Mouse (Mus musculus): ENCODE results near the gene Il19. TPM values are rescaled to one million over a fixed set of nuclear protein-coding genes. Genes with fewer than 3 reads are reported as not detected.
A peak's percentile ranks its signal among the peaks of the same experiment; 100 is the strongest.

The Il19 gene
- polyA plus RNA-seq, 1 experiment from 2014 or later, result not detected

DNA sequence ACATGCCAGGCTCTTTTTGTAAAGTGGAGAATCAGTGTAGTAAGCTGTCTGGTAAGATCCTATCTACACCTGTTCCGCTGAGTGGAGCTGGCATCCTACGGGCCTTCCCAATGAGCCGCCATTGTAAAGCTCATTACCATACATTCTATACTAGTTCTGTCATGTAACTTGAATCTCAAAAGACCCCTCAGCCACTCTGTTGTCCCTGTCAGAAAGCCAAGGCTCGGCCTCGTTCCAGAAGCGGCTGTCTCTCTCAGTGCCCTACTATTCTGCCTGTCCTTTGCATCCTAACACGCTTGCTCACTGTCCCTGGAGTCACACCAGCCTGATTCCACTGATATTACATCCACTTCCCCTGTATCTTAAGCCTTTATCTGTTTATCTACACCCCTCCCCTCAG, 1.7 kb downstream of the Il19 start:
- no peak for ATAC-seq (ENCODE audit: insufficient number of reproducible peaks, low FRiP score, low TSS enrichment, low read depth)
- no peak overlapping the region for H3K4me2 ChIP-seq (ENCODE audit: low read depth, severe bottlenecking)
- no peaks in the 10 kb centered on the region for H3K27me3 ChIP-seq (ENCODE audit: control insufficient read depth, insufficient read depth, low read length)
- H3K9me3 ChIP-seq (ENCODE audit: control insufficient read depth, low read length), result no peaks in the 10 kb centered on the region
- no peaks in the 10 kb centered on the region for H3K36me3 ChIP-seq (ENCODE audit: control insufficient read depth, insufficient read depth, low read length)
- H3K9ac ChIP-seq (ENCODE audit: low read length), result no peak overlapping the region
- no peak overlapping the region for H3K4me3 ChIP-seq (ENCODE audit: low read depth, low read length)
- no peak overlapping the region for H3K27ac ChIP-seq (replicated peaks; ENCODE audit: low read depth, low read length)
- no peak for DNase-seq (ENCODE audit: low spot score)
- WGBS, result 88% methylated on average over 7 of the region's 7 CpGs
- peaks cover 7% of the 10 kb centered on the region for H3K4me1 ChIP-seq (ENCODE audit: control insufficient read depth, insufficient read depth, low read length)

DNA sequence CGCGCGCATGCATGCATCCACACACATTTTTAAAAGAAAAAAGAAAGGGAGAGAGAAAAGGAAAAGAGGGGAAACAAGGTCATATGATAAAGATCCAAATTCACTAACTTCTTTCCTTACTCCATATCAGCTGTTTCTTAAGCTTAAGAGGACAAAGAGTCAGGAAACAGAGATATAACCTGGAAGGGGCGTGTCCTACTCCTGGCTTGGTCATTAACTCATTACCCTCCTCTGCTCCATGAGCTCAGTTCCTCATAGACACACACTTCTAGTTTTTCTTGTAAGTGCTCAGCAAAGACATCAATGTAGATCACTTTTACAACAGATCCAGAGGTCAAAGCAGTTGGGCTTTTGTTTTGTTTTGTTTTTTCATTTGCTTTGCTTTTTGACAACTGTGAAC, 2.7 kb downstream of the Il19 start:
- no peak for DNase-seq (ENCODE audit: low spot score)
- Histone ChIP-seq H3K27me3 (ENCODE audit: control insufficient read depth, insufficient read depth, low read length) (no peaks in the 10 kb centered on the region), H3K9ac (ENCODE audit: low read length) (no peak overlapping the region), H3K4me3 (ENCODE audit: low read depth, low read length) (no peak overlapping the region), H3K27ac (replicated peaks; ENCODE audit: low read depth, low read length) (no peak overlapping the region), H3K36me3 (ENCODE audit: control insufficient read depth, insufficient read depth, low read length) (no peaks in the 10 kb centered on the region), H3K4me2 (ENCODE audit: low read depth, severe bottlenecking) (no peak overlapping the region), H3K4me1 (ENCODE audit: control insufficient read depth, insufficient read depth, low read length) (peaks cover 6% of the 10 kb centered on the region), H3K9me3 (ENCODE audit: control insufficient read depth, low read length) (no peaks in the 10 kb centered on the region)
- 82% methylated on average over 4 of the region's 4 CpGs for WGBS
- ATAC-seq (ENCODE audit: insufficient number of reproducible peaks, low FRiP score, low TSS enrichment, low read depth), result no peak

DNA sequence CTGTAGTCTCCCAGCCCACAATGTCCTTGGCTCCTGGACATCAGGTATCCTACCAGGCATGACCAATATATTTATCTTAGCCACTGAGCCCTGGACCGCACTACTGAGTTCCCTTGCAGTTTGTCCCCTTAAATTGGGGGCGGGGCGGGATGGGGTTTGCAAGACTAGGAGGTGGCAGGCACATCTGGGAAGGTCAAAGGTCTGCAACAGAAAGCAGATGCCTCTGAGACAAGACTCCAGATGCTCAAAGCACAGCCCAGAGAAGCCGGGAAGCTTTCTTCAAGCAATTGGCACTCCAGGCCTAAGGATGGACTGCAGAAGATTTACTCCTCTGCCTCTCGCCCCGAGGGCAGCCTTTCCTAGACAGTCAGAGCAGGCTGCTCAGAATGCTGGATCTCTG, 3.6 kb downstream of the Il19 start:
- Histone ChIP-seq H3K9me3 (ENCODE audit: control insufficient read depth, low read length) (no peaks in the 10 kb centered on the region), H3K27me3 (ENCODE audit: control insufficient read depth, insufficient read depth, low read length) (no peaks in the 10 kb centered on the region), H3K4me1 (ENCODE audit: control insufficient read depth, insufficient read depth, low read length) (no peaks in the 10 kb centered on the region; the same call in none of the 2 replicates), H3K36me3 (ENCODE audit: control insufficient read depth, insufficient read depth, low read length) (no peaks in the 10 kb centered on the region), H3K27ac (replicated peaks; ENCODE audit: low read depth, low read length) (no peak overlapping the region), H3K9ac (ENCODE audit: low read length) (no peak overlapping the region), H3K4me3 (ENCODE audit: low read depth, low read length) (no peak overlapping the region), H3K4me2 (ENCODE audit: low read depth, severe bottlenecking) (no peak overlapping the region)
- WGBS, result 5% methylated on average over 6 of the region's 6 CpGs
- ATAC-seq (ENCODE audit: insufficient number of reproducible peaks, low FRiP score, low TSS enrichment, low read depth) (no peak), DNase-seq (ENCODE audit: low spot score) (peak; percentile 59)

DNA sequence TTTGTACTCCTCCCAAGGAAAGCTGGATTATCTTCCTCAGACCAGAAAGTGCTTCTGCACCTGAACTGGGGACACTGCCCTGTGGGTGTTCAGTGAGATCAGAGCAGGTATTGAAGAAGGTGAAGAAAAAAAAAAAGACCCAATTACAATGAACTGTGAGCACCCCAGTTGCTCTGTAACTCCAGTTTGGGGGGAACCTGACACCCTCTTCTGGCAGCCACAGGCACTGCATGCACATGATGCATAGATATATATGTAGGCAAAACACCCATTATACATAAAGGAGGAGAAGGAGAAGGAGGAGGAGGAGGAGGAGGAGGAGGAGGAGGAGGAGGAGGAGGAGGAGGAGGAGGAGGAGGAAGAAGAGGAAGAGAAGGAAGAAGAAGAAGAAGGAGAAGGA, 13.4 kb downstream of the Il19 start:
- ATAC-seq (ENCODE audit: insufficient number of reproducible peaks, low FRiP score, low TSS enrichment, low read depth), result no peak
- Histone ChIP-seq H3K4me2 (ENCODE audit: low read depth, severe bottlenecking) (no peak overlapping the region), H3K36me3 (ENCODE audit: control insufficient read depth, insufficient read depth, low read length) (no peaks in the 10 kb centered on the region), H3K27ac (replicated peaks; ENCODE audit: low read depth, low read length) (no peak overlapping the region), H3K9me3 (ENCODE audit: control insufficient read depth, low read length) (no peaks in the 10 kb centered on the region), H3K4me3 (ENCODE audit: low read depth, low read length) (no peak overlapping the region), H3K4me1 (ENCODE audit: control insufficient read depth, insufficient read depth, low read length) (no peaks in the 10 kb centered on the region), H3K9ac (ENCODE audit: low read length) (no peak overlapping the region), H3K27me3 (ENCODE audit: control insufficient read depth, insufficient read depth, low read length) (no peaks in the 10 kb centered on the region)
- no peak for DNase-seq (ENCODE audit: low spot score)

DNA sequence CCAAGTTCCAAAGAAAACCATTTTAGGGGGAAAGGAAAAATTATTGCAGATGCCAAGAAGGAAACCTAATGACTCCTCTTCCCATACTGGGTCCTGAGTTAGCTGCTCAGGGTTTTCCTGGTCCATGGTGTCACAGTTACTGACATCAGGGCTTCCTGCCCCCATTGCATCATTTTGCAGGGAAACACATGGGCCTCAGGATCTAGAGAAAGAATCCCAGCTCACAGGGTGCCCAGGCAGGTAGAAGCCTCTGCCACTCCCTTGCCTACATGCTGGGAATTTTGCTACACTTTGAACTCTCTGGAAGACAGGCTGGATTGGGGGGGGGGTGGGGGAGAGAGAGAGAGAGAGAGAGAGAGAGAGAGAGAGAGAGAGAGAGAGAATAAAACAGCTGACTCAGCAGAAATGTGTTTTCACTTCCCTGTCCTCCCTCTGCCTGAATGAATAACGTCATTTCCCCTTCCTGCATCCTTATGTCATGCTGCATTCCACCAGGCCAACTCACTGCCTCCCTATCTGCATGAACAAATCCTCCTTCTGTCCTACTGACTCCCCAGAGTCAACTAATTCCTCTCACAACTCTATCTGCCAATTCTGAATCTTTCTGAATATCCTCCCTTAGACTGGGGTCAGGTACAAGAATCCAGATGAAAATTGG, 21.5 kb downstream of the Il19 start:
- 16% methylated on average over 1 of the region's 1 CpGs for WGBS
- Histone ChIP-seq H3K27me3 (ENCODE audit: control insufficient read depth, insufficient read depth, low read length) (no peaks in the 10 kb centered on the region), H3K9ac (ENCODE audit: low read length) (no peak overlapping the region), H3K4me1 (ENCODE audit: control insufficient read depth, insufficient read depth, low read length) (no peaks in the 10 kb centered on the region), H3K36me3 (ENCODE audit: control insufficient read depth, insufficient read depth, low read length) (no peaks in the 10 kb centered on the region), H3K4me2 (ENCODE audit: low read depth, severe bottlenecking) (no peak overlapping the region), H3K4me3 (ENCODE audit: low read depth, low read length) (no peak overlapping the region), H3K27ac (replicated peaks; ENCODE audit: low read depth, low read length) (no peak overlapping the region), H3K9me3 (ENCODE audit: control insufficient read depth, low read length) (no peaks in the 10 kb centered on the region)
- ATAC-seq (ENCODE audit: insufficient number of reproducible peaks, low FRiP score, low TSS enrichment, low read depth) (no peak), DNase-seq (ENCODE audit: low spot score) (no peak)

DNA sequence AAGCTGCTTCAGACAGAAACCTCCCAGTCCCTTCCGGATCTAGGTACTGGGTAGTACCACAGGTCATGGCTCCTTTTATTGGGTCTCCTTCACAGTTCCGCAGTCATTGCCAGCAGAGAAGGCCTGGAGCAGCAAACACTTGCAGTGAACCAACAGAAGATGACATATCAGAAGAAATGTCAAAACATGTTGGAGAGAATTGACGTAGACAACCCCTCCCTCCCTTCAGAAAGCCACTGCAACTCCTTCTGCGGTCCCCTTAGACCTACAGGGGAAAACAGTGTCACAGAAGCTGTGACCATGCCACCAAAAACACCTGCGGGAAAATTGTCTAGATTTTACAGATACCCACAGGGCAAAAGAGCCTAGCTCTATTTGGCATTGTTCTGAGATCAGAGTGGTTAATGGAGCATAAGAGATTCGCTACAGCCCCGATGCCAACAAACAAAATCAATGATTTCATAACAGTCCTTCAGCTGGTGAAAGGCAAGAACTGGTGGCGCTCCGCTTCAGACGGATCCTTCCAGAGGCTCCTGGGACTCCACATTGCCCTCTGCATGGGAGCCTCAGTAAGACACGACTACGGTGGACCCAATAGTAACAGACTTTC, 28.4 kb downstream of the Il19 start, which contains the start of gene Il20:
Il20 (minus strand) TSS at position 51 of the 610 bp plus-strand sequence.
- H3K4me3 ChIP-seq (ENCODE audit: low read depth, low read length), result no peak within 1 kb of the TSS
- no peak within 1 kb of the TSS for H3K4me2 ChIP-seq (ENCODE audit: low read depth, severe bottlenecking)
- ATAC-seq (ENCODE audit: insufficient number of reproducible peaks, low FRiP score, low TSS enrichment, low read depth) (no peak), DNase-seq (ENCODE audit: low spot score) (no peak)
- H3K4me1 ChIP-seq (ENCODE audit: control insufficient read depth, insufficient read depth, low read length), result no peaks in the 10 kb centered on the region
- no peaks in the 10 kb centered on the region for H3K27me3 ChIP-seq (ENCODE audit: control insufficient read depth, insufficient read depth, low read length)
- H3K36me3 ChIP-seq (ENCODE audit: control insufficient read depth, insufficient read depth, low read length), result no peaks in the 10 kb centered on the region
- WGBS, result 91% methylated on average over 12 of the region's 12 CpGs
- no peaks in the 10 kb centered on the region for H3K9me3 ChIP-seq (ENCODE audit: control insufficient read depth, low read length)
- H3K27ac ChIP-seq (replicated peaks; ENCODE audit: low read depth, low read length), result no peak within 1 kb of the TSS
- no peak within 1 kb of the TSS for H3K9ac ChIP-seq (ENCODE audit: low read length)

DNA sequence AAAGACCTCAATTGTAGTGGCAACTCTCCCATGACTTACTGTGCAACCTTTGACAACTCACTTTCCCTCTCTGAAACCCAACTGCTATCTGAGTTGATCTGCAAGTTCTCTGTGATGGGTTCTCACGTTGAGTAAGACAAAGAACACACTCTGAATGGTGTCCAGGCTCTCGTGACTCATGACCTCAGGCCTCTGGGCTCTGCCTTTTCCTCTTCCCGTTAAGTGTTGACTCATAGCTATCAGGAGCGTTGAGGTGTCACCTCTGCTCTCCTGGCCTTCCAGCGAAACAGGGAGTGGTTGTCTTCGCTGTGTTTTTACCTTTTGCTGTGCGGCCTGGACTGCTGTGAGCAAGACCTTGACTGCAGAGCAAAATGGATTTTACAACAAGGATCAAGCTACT, 37.4 kb downstream of the Il19 start:
- Histone ChIP-seq H3K9ac (ENCODE audit: low read length) (no peak overlapping the region), H3K27me3 (ENCODE audit: control insufficient read depth, insufficient read depth, low read length) (no peaks in the 10 kb centered on the region), H3K9me3 (ENCODE audit: control insufficient read depth, low read length) (no peaks in the 10 kb centered on the region), H3K4me1 (ENCODE audit: control insufficient read depth, insufficient read depth, low read length) (no peaks in the 10 kb centered on the region), H3K4me3 (ENCODE audit: low read depth, low read length) (no peak overlapping the region), H3K36me3 (ENCODE audit: control insufficient read depth, insufficient read depth, low read length) (no peaks in the 10 kb centered on the region), H3K4me2 (ENCODE audit: low read depth, severe bottlenecking) (no peak overlapping the region), H3K27ac (replicated peaks; ENCODE audit: low read depth, low read length) (no peak overlapping the region)
- no peak for ATAC-seq (ENCODE audit: insufficient number of reproducible peaks, low FRiP score, low TSS enrichment, low read depth)
- 87% methylated on average over 7 of the region's 7 CpGs for WGBS
- no peak for DNase-seq (ENCODE audit: low spot score)

DNA sequence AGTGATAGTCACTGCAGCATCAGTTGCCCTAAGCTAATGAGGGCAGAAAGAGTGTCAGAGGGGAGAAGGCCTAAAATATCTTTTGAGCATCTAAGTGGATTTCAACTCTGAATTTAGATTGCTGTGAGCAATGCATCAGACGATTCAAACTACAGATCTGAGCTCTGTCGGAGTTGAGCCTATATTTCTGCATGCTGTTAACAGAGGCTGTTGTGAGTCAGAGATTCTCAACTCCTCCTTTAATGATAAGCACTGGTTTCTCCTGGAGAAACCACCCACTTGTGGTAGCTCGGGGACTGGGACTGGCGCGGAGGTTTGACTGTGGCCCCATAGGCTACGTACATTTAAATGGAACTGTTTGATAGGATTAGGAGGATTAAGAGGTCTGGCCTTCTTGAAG, 45.4 kb downstream of the Il19 start:
- ATAC-seq (ENCODE audit: insufficient number of reproducible peaks, low FRiP score, low TSS enrichment, low read depth), result no peak
- 70% methylated on average over 6 of the region's 6 CpGs for WGBS

More for the DNA sequence above, 45.4 kb downstream of the Il19 start:
- Histone ChIP-seq H3K9ac (ENCODE audit: low read length) (no peak overlapping the region), H3K9me3 (ENCODE audit: control insufficient read depth, low read length) (no peaks in the 10 kb centered on the region), H3K36me3 (ENCODE audit: control insufficient read depth, insufficient read depth, low read length) (no peaks in the 10 kb centered on the region), H3K27ac (replicated peaks; ENCODE audit: low read depth, low read length) (no peak overlapping the region), H3K27me3 (ENCODE audit: control insufficient read depth, insufficient read depth, low read length) (no peaks in the 10 kb centered on the region), H3K4me3 (ENCODE audit: low read depth, low read length) (no peak overlapping the region), H3K4me1 (ENCODE audit: control insufficient read depth, insufficient read depth, low read length) (no peaks in the 10 kb centered on the region), H3K4me2 (ENCODE audit: low read depth, severe bottlenecking) (no peak overlapping the region)
- no peak for DNase-seq (ENCODE audit: low spot score)

Measured in limb, embryonic 11.5 days (tissue).